In the genomic region with DNA sequence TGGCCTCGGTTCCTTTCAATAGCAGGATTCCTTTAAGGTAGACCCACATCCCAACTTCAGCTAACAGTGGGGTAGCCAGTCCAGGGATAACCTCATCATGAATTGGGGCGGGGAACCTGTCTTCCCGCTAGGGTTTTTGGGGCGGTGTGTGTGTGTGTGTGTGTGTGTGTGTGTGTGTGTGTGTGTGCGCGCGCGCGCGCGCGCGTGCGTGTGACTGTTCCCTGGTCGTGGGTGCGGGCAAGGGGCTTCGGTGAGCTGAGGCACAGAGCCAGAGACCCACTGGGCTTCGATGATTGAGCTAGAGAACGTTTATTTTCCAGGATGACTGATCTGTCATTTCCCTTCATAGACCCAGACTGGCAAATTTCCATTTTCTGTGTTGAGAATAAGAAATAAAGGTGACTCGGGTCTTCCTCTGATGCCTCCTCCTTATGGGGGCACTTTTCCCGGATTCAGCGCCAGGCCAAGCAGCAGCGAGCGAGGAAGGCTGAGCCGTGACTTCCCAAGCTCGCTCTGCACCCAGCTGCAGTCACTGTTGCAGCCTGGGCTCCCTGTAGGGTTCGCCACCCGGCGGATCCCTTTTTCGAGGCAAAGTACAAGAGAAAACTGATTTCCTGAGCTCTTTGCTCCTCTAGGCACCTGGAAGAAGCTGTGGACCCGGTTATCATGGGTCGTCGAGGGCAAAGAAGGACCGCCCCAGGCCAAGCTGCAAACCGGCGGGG, we compare ENCODE assay signal across 12 mouse cellular contexts. TPM values are rescaled to one million over a fixed set of nuclear protein-coding genes. Genes with fewer than 3 reads are reported as not detected.
DNase-seq lines count a peak whose midpoint lies in the region; ATAC-seq and TF ChIP-seq lines count a peak whose summit lies in the region.
"Had no signal": no experiment of that assay in that cellular context is flagged by ENCODE, and none has a peak within 500 bp of the region (broad histone marks: within the 10 kb centered on the region; RNA-seq: fewer than 3 reads in every experiment).

No protein-coding gene starts in this region.

- H3K4me1 ChIP-seq in heart, embryonic 13.5 days: no peaks in the 10 kb centered on the region; the same call in 1 of the 2 replicates
- H3K4me1 ChIP-seq in forebrain, postnatal 0 days (ENCODE audit: insufficient read depth): no peaks in the 10 kb centered on the region
- H3K4me1 ChIP-seq in midbrain, embryonic 14.5 days (ENCODE audit: control insufficient read depth, insufficient read depth, low read length): 0 out of 2 replicates have a peak, but pooled peaks cover 4% of the 10 kb centered on the region
- H3K4me1 ChIP-seq in thymus, adult 2 months (replicated peaks; ENCODE audit: control insufficient read depth, insufficient read depth, low read length): no peaks in the 10 kb centered on the region

- H3K4me2 ChIP-seq in heart, embryonic 13.5 days: peak overlapping the region; percentile 41
- H3K4me2 ChIP-seq in forebrain, postnatal 0 days (ENCODE audit: low read depth): peak overlapping the region; percentile 23
- H3K4me2 ChIP-seq in midbrain, embryonic 14.5 days (ENCODE audit: low read length): peak overlapping the region; percentile 22

- no peak for ATAC-seq in heart, embryonic 13.5 days (ENCODE audit: extremely low read depth, insufficient number of reproducible peaks, low FRiP score, low TSS enrichment)
- ATAC-seq in forebrain, postnatal 0 days: peak; percentile 55
- no peak for ATAC-seq in midbrain, embryonic 14.5 days (ENCODE audit: low FRiP score, low TSS enrichment)

- peak overlapping the region; percentile 17 for H3K4me3 ChIP-seq in heart, embryonic 13.5 days
- H3K4me3 ChIP-seq in forebrain, postnatal 0 days (ENCODE audit: low read depth, low read length): peak overlapping the region; percentile 17
- H3K4me3 ChIP-seq in midbrain, embryonic 14.5 days (replicated peaks; ENCODE audit: low read depth, low read length): no peak overlapping the region
- H3K4me3 ChIP-seq in thymus, adult 2 months (ENCODE audit: control insufficient read depth, insufficient read depth, low read length): no peak overlapping the region

- peaks cover 89% of the 10 kb centered on the region for H3K27me3 ChIP-seq in heart, embryonic 13.5 days (replicated peaks)
- peaks cover 79% of the 10 kb centered on the region for H3K27me3 ChIP-seq in forebrain, postnatal 0 days (ENCODE audit: insufficient read depth, low read length)
- peaks cover 91% of the 10 kb centered on the region for H3K27me3 ChIP-seq in midbrain, embryonic 14.5 days (ENCODE audit: control insufficient read depth, insufficient read depth, low read length)
- H3K27me3 ChIP-seq in thymus, adult 2 months (ENCODE audit: control insufficient read depth, insufficient read depth, low read length): no peaks in the 10 kb centered on the region

- H3K9me3 ChIP-seq in heart, embryonic 13.5 days: no peaks in the 10 kb centered on the region
- H3K9me3 ChIP-seq in forebrain, postnatal 0 days (ENCODE audit: low read length): no peaks in the 10 kb centered on the region
- no peaks in the 10 kb centered on the region for H3K9me3 ChIP-seq in midbrain, embryonic 14.5 days (ENCODE audit: control insufficient read depth, low read length)

- TF ChIP-seq POLR2A in thymus, adult 2 months (IDR thresholded peaks at IDR 0.05; ENCODE audit: control insufficient read depth, extremely low read depth, insufficient read depth, low read length, poor library complexity): no peak

- TF ChIP-seq CTCF in forebrain, postnatal 0 days (IDR thresholded peaks at IDR 0.05; ENCODE audit: low read depth): no peak
- TF ChIP-seq CTCF in thymus, adult 2 months (IDR thresholded peaks at IDR 0.05; ENCODE audit: borderline replicate concordance, control insufficient read depth, extremely low read depth, insufficient read depth, low read length, poor library complexity): no peak

- no peak for DNase-seq in heart, adult 9 months (ENCODE audit: low spot score in 2 of 2)
- peak; percentile 38 for DNase-seq in ZHBTc4 (ENCODE audit: low read depth, low spot score)
- peak; percentile 37 for DNase-seq in forebrain, postnatal 0 days
- DNase-seq in midbrain, embryonic 14.5 days: peak; percentile 35
- DNase-seq in layer of hippocampus, postnatal 10 days (ENCODE audit: low spot score in 2 of 2): no peak
- DNase-seq in spleen, adult 12 weeks (ENCODE audit: low spot score): no peak
- no peak for DNase-seq in thymus, adult 2 months
- DNase-seq: adrenal gland, adult 8-10 months; heart, postnatal 10 days had no signal

- no peak overlapping the region for H3K27ac ChIP-seq in heart, embryonic 13.5 days (replicated peaks)
- no peak overlapping the region for H3K27ac ChIP-seq in forebrain, postnatal 0 days (ENCODE audit: low read depth, low read length)
- H3K27ac ChIP-seq in midbrain, embryonic 14.5 days (replicated peaks; ENCODE audit: low read depth, low read length): no peak overlapping the region
- H3K27ac ChIP-seq in thymus, adult 2 months (ENCODE audit: control insufficient read depth, insufficient read depth, low read length): no peak overlapping the region
- H3K27ac ChIP-seq: macrophage had no signal

- H3K9ac ChIP-seq in heart, embryonic 13.5 days: no peak overlapping the region
- H3K9ac ChIP-seq in forebrain, postnatal 0 days: peak overlapping the region; percentile 15; the same call in 1 of the 2 replicates
- H3K9ac ChIP-seq in midbrain, embryonic 14.5 days (replicated peaks; ENCODE audit: low read length): no peak overlapping the region

- no peaks in the 10 kb centered on the region for H3K36me3 ChIP-seq in heart, embryonic 13.5 days
- H3K36me3 ChIP-seq in forebrain, postnatal 0 days (ENCODE audit: insufficient read depth): no peaks in the 10 kb centered on the region
- no peaks in the 10 kb centered on the region for H3K36me3 ChIP-seq in midbrain, embryonic 14.5 days (ENCODE audit: control insufficient read depth, insufficient read depth, low read length)
- H3K36me3 ChIP-seq in thymus, adult 2 months (ENCODE audit: control insufficient read depth, insufficient read depth, low read length): no peaks in the 10 kb centered on the region

- 4% methylated on average over 36 of the region's 36 CpGs for WGBS in heart, embryonic 13.5 days
- 10% methylated on average over 36 of the region's 36 CpGs for WGBS in forebrain, postnatal 0 days
- WGBS in midbrain, embryonic 14.5 days: 2% methylated on average over 36 of the region's 36 CpGs
- WGBS in thymus, adult 2 months: 6% methylated on average over 36 of the region's 36 CpGs

RNA-seq across cellular contexts. Expression of a gene that starts 12.0 kb away (rescaled TPM):
- polyA plus RNA-seq in heart, embryonic 13.5 days (2015; fragmentation: Nextera tagmentation; extraction: Ambion mirVana): 0.06 TPM in 1 of 2 replicates, not detected in the other
- 6.1 and 19.7 TPM in 2 replicates for total RNA-seq in forebrain, postnatal 0 days (2014; rRNA removed)
- polyA plus RNA-seq in forebrain, postnatal 0 days (2015; fragmentation: Nextera tagmentation; extraction: Ambion mirVana): 4.5 and 10.0 TPM in 2 replicates
- polyA plus RNA-seq in midbrain, embryonic 14.5 days (2014; fragmentation: Nextera tagmentation; extraction: Ambion mirVana): not detected in 2 replicates
- total RNA-seq in layer of hippocampus, postnatal 10 days (2021): not detected
- polyA plus RNA-seq in thymus, adult 2 months (2012; rRNA removed): 0.15 and 0.46 TPM in 2 replicates
- total RNA-seq: adrenal gland, adult 8-10 months; heart, postnatal 10 days had no signal
- polyA plus RNA-seq: macrophage; stomach, embryonic 16.5 days had no signal

Comparison
In these comparisons a context has a peak if more than half of its experiments do, and no peak if none do; other contexts are left out.
1. H3K4me3 ChIP-seq: peak in heart, embryonic 13.5 days (single experiment) and forebrain, postnatal 0 days (single experiment); none in midbrain, embryonic 14.5 days (single experiment) and thymus, adult 2 months (single experiment).
2. DNase-seq: peak in ZHBTc4 (single experiment), forebrain, postnatal 0 days (single experiment) and midbrain, embryonic 14.5 days (single experiment); none in heart, adult 9 months (0 of 2), layer of hippocampus, postnatal 10 days (0 of 2), spleen, adult 12 weeks (single experiment) and thymus, adult 2 months (single experiment).
3. Peak in every context shown above with its lines, with median percentiles within 50 percentile points of each other: H3K4me2 ChIP-seq.